Mouse (Mus musculus): ENCODE measurements at regions not wholly inside any gene's neighbourhood (a gene's known extent, or its start where the extent isn't known, plus 50 kb on each side); places are given as distances from the start of the nearest gene placed in this dataset.

- 68% methylated on average over 5 of the region's 5 CpGs for WGBS
- no peak for DNase-seq (ENCODE audit: low spot score)
- no peak for ATAC-seq
Observed at GRCm38 (mm10) chr9:23122524-23122923, 100.4 kb upstream of the Bmper start.

GRCm38 (mm10) chr9:23123452-23123851 lies 99.4 kb upstream of the Bmper start:
- H3K9ac ChIP-seq (replicated peaks; ENCODE audit: low read length), result no peak overlapping the region
- H3K9me3 ChIP-seq (ENCODE audit: low read length), result no peaks in the 10 kb centered on the region
- no peak for TF ChIP-seq CTCF (IDR thresholded peaks at IDR 0.05; ENCODE audit: low read depth)
- DNase-seq (ENCODE audit: low spot score) (no peak), ATAC-seq (no peak)
- H3K4me2 ChIP-seq (ENCODE audit: low read depth, low read length), result no peak overlapping the region
- 87% methylated on average over 3 of the region's 3 CpGs for WGBS
- no peaks in the 10 kb centered on the region for H3K36me3 ChIP-seq (ENCODE audit: insufficient read depth, low read length)
- H3K27me3 ChIP-seq (ENCODE audit: insufficient read depth, low read length), result no peaks in the 10 kb centered on the region
- H3K4me1 ChIP-seq (ENCODE audit: insufficient read depth, low read length), result 0 out of 2 replicates have a peak, but pooled peaks cover 8% of the 10 kb centered on the region
- H3K27ac ChIP-seq, result no peak overlapping the region
- no peak overlapping the region for H3K4me3 ChIP-seq (ENCODE audit: low read length)

More at GRCm38 (mm10) chr9:23122524-23122923, 100.4 kb upstream of the Bmper start:
- H3K4me1 ChIP-seq (ENCODE audit: insufficient read depth, low read length), result 0 out of 2 replicates have a peak, but pooled peaks cover 7% of the 10 kb centered on the region
- H3K4me3 ChIP-seq (ENCODE audit: low read length), result no peak overlapping the region
- H3K9ac ChIP-seq (replicated peaks; ENCODE audit: low read length), result no peak overlapping the region
- no peaks in the 10 kb centered on the region for H3K36me3 ChIP-seq (ENCODE audit: insufficient read depth, low read length)
- H3K27me3 ChIP-seq (ENCODE audit: insufficient read depth, low read length), result no peaks in the 10 kb centered on the region
- H3K9me3 ChIP-seq (ENCODE audit: low read length), result no peaks in the 10 kb centered on the region
- no peak overlapping the region for H3K4me2 ChIP-seq (ENCODE audit: low read depth, low read length)
- no peak for TF ChIP-seq CTCF (IDR thresholded peaks at IDR 0.05; ENCODE audit: low read depth)
- H3K27ac ChIP-seq, result no peak overlapping the region

GRCm38 (mm10) chr9:23125761-23126704 lies 96.8 kb upstream of the Bmper start:
- H3K4me1 ChIP-seq (ENCODE audit: insufficient read depth, low read length), result 0 out of 2 replicates have a peak, but pooled peaks cover 8% of the 10 kb centered on the region
- H3K4me2 ChIP-seq (ENCODE audit: low read depth, low read length), result no peak overlapping the region
- no peak overlapping the region for H3K4me3 ChIP-seq (ENCODE audit: low read length)
- WGBS, result 35% methylated on average over 10 of the region's 10 CpGs
- H3K9ac ChIP-seq (replicated peaks; ENCODE audit: low read length), result no peak overlapping the region
- no peak for ATAC-seq
- no peaks in the 10 kb centered on the region for H3K27me3 ChIP-seq (ENCODE audit: insufficient read depth, low read length)
- no peak for TF ChIP-seq CTCF (IDR thresholded peaks at IDR 0.05; ENCODE audit: low read depth)
- peak; percentile 57 for DNase-seq (ENCODE audit: low spot score)
- peak overlapping the region; percentile 15; the same call in 1 of the 2 replicates for H3K27ac ChIP-seq
- no peaks in the 10 kb centered on the region for H3K36me3 ChIP-seq (ENCODE audit: insufficient read depth, low read length)
- no peaks in the 10 kb centered on the region for H3K9me3 ChIP-seq (ENCODE audit: low read length)

GRCm38 (mm10) chr9:23127338-23128017 lies 95.4 kb upstream of the Bmper start:
- no peak overlapping the region for H3K9ac ChIP-seq (replicated peaks; ENCODE audit: low read length)
- DNase-seq (ENCODE audit: low spot score), result peak; percentile 80
- TF ChIP-seq CTCF (IDR thresholded peaks at IDR 0.05; ENCODE audit: low read depth), result no peak
- H3K9me3 ChIP-seq (ENCODE audit: low read length), result no peaks in the 10 kb centered on the region
- WGBS, result 29% methylated on average over 9 of the region's 9 CpGs
- peak overlapping the region; percentile 83 for H3K27ac ChIP-seq
- H3K4me1 ChIP-seq (ENCODE audit: insufficient read depth, low read length), result 0 out of 2 replicates have a peak, but pooled peaks cover 8% of the 10 kb centered on the region
- ATAC-seq, result peak; percentile 91
- H3K4me2 ChIP-seq (ENCODE audit: low read depth, low read length), result no peak overlapping the region
- H3K27me3 ChIP-seq (ENCODE audit: insufficient read depth, low read length), result no peaks in the 10 kb centered on the region
- H3K36me3 ChIP-seq (ENCODE audit: insufficient read depth, low read length), result no peaks in the 10 kb centered on the region
- H3K4me3 ChIP-seq (ENCODE audit: low read length), result no peak overlapping the region

GRCm38 (mm10) chr9:23128018-23128369 lies 94.9 kb upstream of the Bmper start:
- peak; percentile 55; the same call in 1 of the 2 replicates for ATAC-seq
- Histone ChIP-seq H3K27ac (peak overlapping the region; percentile 83), H3K27me3 (ENCODE audit: insufficient read depth, low read length) (no peaks in the 10 kb centered on the region), H3K9me3 (ENCODE audit: low read length) (no peaks in the 10 kb centered on the region), H3K4me2 (ENCODE audit: low read depth, low read length) (no peak overlapping the region), H3K36me3 (ENCODE audit: insufficient read depth, low read length) (no peaks in the 10 kb centered on the region), H3K4me3 (ENCODE audit: low read length) (no peak overlapping the region), H3K4me1 (ENCODE audit: insufficient read depth, low read length) (0 out of 2 replicates have a peak, but pooled peaks cover 8% of the 10 kb centered on the region), H3K9ac (replicated peaks; ENCODE audit: low read length) (no peak overlapping the region)
- DNase-seq (ENCODE audit: low spot score), result no peak
- WGBS, result 35% methylated on average over 2 of the region's 2 CpGs
- no peak for TF ChIP-seq CTCF (IDR thresholded peaks at IDR 0.05; ENCODE audit: low read depth)

- DNase-seq (ENCODE audit: low spot score) (no peak), ATAC-seq (no peak)
- H3K4me1 ChIP-seq (ENCODE audit: insufficient read depth, low read length), result no peaks in the 10 kb centered on the region
- WGBS, result 74% methylated on average over 2 of the region's 2 CpGs
- H3K9ac ChIP-seq (replicated peaks; ENCODE audit: low read length), result no peak overlapping the region
- TF ChIP-seq CTCF (IDR thresholded peaks at IDR 0.05; ENCODE audit: low read depth), result no peak
- no peak overlapping the region for H3K4me2 ChIP-seq (ENCODE audit: low read depth, low read length)
- no peak overlapping the region for H3K4me3 ChIP-seq (ENCODE audit: low read length)
- no peaks in the 10 kb centered on the region for H3K27me3 ChIP-seq (ENCODE audit: insufficient read depth, low read length)
- H3K27ac ChIP-seq, result no peak overlapping the region
- H3K36me3 ChIP-seq (ENCODE audit: insufficient read depth, low read length), result no peaks in the 10 kb centered on the region
- H3K9me3 ChIP-seq (ENCODE audit: low read length), result no peaks in the 10 kb centered on the region
Observed at GRCm38 (mm10) chr9:23134006-23134405, 88.9 kb upstream of the Bmper start.

All from hindbrain, postnatal 0 days (tissue).